Mouse (Mus musculus): ENCODE measurements around the gene Khsrp. TPM values are rescaled to one million over a fixed set of nuclear protein-coding genes. Genes with fewer than 3 reads are reported as not detected.

Gene Khsrp
- polyA plus RNA-seq, 1 experiment from 2014 or later: 14.4 TPM

Other genes with a start within 250 kb of the Khsrp start
- gene Rfx2, start 200.5 kb downstream of the Khsrp start, polyA plus RNA-seq (2015; fragmentation: Nextera tagmentation; extraction: Ambion mirVana): 4.9 and 6.5 TPM in 2 replicates
- not detected in 2 replicates for gene Acsbg2, start 157.1 kb downstream of the Khsrp start, polyA plus RNA-seq (2015; fragmentation: Nextera tagmentation; extraction: Ambion mirVana)
- gene 1700061G19Rik, start 156.0 kb downstream of the Khsrp start, polyA plus RNA-seq (2015; fragmentation: Nextera tagmentation; extraction: Ambion mirVana): 0.29 and 0.50 TPM in 2 replicates
- 58.2 and 82.3 TPM in 2 replicates for gene Mllt1, start 96.1 kb downstream of the Khsrp start, polyA plus RNA-seq (2015; fragmentation: Nextera tagmentation; extraction: Ambion mirVana)
- gene Acer1, start 49.4 kb downstream of the Khsrp start, polyA plus RNA-seq (2015; fragmentation: Nextera tagmentation; extraction: Ambion mirVana): not detected in 2 replicates
- 162 and 168 TPM in 2 replicates for gene Clpp, start 41.2 kb downstream of the Khsrp start, polyA plus RNA-seq (2015; fragmentation: Nextera tagmentation; extraction: Ambion mirVana)
- gene Alkbh7, start 34.2 kb downstream of the Khsrp start, polyA plus RNA-seq (2015; fragmentation: Nextera tagmentation; extraction: Ambion mirVana): 57.8 and 64.4 TPM in 2 replicates
- 0.64 TPM in 1 of 2 replicates, not detected in the other for gene Pspn, start 31.5 kb downstream of the Khsrp start, polyA plus RNA-seq (2015; fragmentation: Nextera tagmentation; extraction: Ambion mirVana)
- gene Gtf2f1, start 20.2 kb downstream of the Khsrp start, polyA plus RNA-seq (2015; fragmentation: Nextera tagmentation; extraction: Ambion mirVana): 60.2 and 68.0 TPM in 2 replicates
- 0.31 and 0.51 TPM in 2 replicates for gene Gm17949, start 20.1 kb downstream of the Khsrp start, polyA plus RNA-seq (2015; fragmentation: Nextera tagmentation; extraction: Ambion mirVana)
- not detected in 2 replicates for gene Slc25a41, start 10.1 kb upstream of the Khsrp start, polyA plus RNA-seq (2015; fragmentation: Nextera tagmentation; extraction: Ambion mirVana)
- 5.1 and 6.3 TPM in 2 replicates for gene Crb3, start 27.6 kb upstream of the Khsrp start, polyA plus RNA-seq (2015; fragmentation: Nextera tagmentation; extraction: Ambion mirVana)
- 43.2 and 44.7 TPM in 2 replicates for gene Slc25a23, start 28.3 kb upstream of the Khsrp start, polyA plus RNA-seq (2015; fragmentation: Nextera tagmentation; extraction: Ambion mirVana)
- gene Dennd1c, start 47.0 kb upstream of the Khsrp start, polyA plus RNA-seq (2015; fragmentation: Nextera tagmentation; extraction: Ambion mirVana): 3.8 and 4.7 TPM in 2 replicates
- 362 and 407 TPM in 2 replicates for gene Tubb4a, start 56.3 kb upstream of the Khsrp start, polyA plus RNA-seq (2015; fragmentation: Nextera tagmentation; extraction: Ambion mirVana)
- gene Tnfsf9, start 73.8 kb upstream of the Khsrp start, polyA plus RNA-seq (2015; fragmentation: Nextera tagmentation; extraction: Ambion mirVana): 8.7 and 9.3 TPM in 2 replicates
- gene Cd70, start 118.3 kb upstream of the Khsrp start, polyA plus RNA-seq (2015; fragmentation: Nextera tagmentation; extraction: Ambion mirVana): 1.9 and 2.1 TPM in 2 replicates
- not detected in 2 replicates for gene Tnfsf14, start 162.7 kb upstream of the Khsrp start, polyA plus RNA-seq (2015; fragmentation: Nextera tagmentation; extraction: Ambion mirVana)
- gene C3, start 196.6 kb upstream of the Khsrp start, polyA plus RNA-seq (2015; fragmentation: Nextera tagmentation; extraction: Ambion mirVana): 2.1 TPM in 2 replicates
- 22.8 and 24.2 TPM in 2 replicates for gene Gpr108, start 216.9 kb upstream of the Khsrp start, polyA plus RNA-seq (2015; fragmentation: Nextera tagmentation; extraction: Ambion mirVana)
- 10.1 and 11.6 TPM in 2 replicates for gene Trip10, start 217.9 kb upstream of the Khsrp start, polyA plus RNA-seq (2015; fragmentation: Nextera tagmentation; extraction: Ambion mirVana)
- gene Vav1, start 247.6 kb upstream of the Khsrp start, polyA plus RNA-seq (2015; fragmentation: Nextera tagmentation; extraction: Ambion mirVana): 1.4 and 1.7 TPM in 2 replicates

Measured in hindbrain, embryonic 16.5 days (tissue).